Mouse (Mus musculus): Measurements from ENCODE around the gene Sez6.

DNA sequence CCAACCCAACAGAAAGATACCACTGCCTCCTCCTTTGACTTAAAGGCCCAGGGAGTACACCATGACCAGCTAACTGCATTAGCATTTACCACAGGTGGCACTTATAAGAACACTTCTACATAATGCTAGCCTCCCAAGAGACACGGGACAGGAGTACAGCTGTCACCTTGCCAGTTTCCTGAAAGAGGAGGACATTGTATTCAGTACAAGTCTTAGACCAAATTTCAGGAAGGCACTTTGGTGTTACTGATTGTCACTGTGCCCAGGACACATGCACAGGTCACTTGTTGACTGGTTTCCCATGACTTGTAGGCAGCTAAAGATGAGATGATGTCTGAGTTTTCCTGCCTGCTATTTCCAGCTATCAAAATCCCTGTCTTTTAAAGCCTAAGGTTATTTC is 65.0 kb downstream of the Sez6 start:
- no peak for TF ChIP-seq ZC3H11A (IDR thresholded peaks at IDR 0.05; ENCODE audit: borderline replicate concordance, low read depth, low read length)
- no peak for TF ChIP-seq MAFK (IDR thresholded peaks at IDR 0.05; ENCODE audit: insufficient read depth, low read depth, low read length)
- no peak for TF ChIP-seq CHD2 (IDR thresholded peaks at IDR 0.05; ENCODE audit: low read depth, low read length)
